Mouse (Mus musculus) right cerebral cortex, adult 18-20 months (tissue): ENCODE data around the gene Gja4.

Source experiments
- DNase-seq: peaks from one replicate; pipeline ENCODE4 v3.0.0; 2022; ENCODE audit warnings: mixed read lengths

Gene Gja4

DNA sequence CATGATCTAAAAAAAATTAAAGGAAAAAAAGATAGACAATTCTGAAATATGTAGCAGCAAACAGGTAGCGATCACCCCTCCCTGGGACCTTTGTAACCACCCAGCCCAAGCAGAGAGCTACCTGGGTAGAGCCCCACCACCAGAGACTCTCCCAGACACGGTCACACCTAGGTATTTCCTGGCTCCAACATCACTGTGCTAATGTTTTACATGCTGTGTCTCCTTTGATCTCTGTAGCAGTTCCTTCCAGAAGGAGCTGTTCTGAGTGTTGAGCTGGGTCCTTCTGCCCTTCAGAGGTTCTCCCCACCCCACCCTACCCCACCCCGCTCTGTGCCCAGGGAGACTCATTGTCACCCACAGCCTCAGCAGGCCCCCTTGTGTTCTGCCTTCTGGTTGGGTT lies 9.8 kb upstream of the Gja4 start:
- no peak for DNase-seq

DNA sequence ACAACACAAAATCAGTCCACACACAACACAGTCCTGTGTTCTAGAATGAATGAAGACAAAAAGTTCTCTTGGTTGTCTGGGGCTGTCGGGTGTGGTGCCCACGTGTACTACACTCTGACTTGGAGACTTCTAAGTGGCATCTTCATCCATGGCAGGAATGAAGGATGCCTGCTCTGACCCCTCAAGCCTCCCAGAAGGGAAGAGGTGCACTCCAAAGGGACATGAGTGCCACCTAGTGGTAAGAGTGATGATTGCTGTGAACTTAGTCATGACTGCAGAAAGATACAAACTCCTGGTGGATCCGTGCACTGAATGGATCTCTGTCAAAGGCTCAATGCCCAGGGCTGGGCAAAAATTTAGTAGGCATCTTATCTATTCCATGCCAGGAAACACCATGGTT lies 5.8 kb upstream of the Gja4 start:
- peak; percentile 60 for DNase-seq

DNA sequence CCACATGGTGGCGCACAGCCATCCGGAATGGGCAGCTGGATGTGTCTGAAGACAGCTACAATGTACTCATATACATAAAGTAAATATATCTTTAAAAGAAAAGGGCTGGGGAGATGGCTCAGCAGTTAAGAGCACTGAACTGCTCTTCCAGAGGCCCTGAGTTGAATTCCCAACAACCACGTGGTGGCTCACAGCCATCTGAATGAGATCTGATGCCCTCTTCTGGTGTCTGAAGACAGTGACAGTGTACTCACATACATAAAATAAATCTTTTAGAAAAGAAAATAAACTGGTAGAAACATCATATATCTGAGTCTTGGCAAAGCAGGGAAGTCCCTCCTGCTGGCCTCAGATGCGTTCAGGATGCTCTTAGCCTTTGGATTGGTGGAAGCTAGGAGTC lies 3.3 kb upstream of the Gja4 start:
- no peak for DNase-seq

DNA sequence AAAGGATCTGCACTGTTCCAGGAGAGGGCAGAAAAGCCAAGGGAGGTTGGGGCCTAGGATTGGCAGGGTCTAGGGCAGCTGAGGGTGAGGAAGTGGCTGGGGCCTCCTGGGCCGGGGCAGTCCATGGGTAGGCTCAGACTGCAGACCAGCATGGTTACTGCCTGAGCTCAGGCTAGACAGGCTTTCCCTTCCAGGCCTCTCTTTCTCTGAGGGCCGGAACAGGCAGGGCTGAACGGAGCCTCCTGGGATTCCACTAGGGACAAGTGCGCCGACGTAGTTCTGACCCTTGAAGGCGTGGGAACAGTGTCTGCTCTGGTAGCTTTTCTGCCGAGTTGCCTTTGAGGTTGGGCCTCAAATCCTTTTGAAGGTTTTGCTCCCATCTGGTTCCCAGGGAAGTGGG lies 1.9 kb upstream of the Gja4 start:
- no peak for DNase-seq

DNA sequence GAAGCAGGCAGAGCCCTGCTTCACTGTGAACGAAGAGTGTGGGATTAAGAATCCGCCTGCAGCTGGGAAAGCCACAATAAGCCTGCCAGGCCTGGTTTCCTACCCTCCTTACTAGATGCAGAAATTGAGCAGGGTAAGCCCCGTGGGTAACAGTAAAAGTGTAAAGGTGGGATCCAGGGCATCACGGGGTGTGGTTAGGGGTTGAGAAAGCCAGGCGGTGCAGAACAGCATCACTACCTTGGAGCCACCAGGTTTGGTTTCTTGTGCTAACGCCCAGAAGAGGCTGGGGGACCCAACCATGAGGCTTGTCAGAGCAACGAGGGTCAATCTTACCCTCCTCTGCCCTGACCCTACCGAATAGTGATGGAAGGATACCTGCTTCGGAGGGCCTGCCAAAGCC lies 746 bp upstream of the Gja4 start:
- DNase-seq = no peak

DNA sequence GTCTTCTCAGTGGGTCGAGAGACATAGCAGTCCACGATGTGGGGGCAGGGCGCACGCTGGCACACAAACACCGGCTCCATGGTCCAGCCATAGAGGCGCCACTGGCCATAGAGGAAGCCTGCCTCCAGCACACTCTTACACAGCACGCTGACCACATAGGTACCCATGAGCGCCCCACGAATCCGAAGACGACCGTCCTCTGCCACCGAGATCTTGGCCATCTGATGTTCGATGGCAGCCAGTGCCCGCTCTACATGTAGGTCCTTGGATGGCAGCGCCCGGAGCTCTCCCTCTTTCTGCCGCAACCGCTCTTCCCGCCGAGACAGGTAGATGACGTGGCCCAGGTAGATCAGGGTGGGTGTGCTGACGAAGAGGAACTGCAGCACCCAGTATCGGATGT lies 1.5 kb downstream of the Gja4 start:
- DNase-seq = no peak

DNA sequence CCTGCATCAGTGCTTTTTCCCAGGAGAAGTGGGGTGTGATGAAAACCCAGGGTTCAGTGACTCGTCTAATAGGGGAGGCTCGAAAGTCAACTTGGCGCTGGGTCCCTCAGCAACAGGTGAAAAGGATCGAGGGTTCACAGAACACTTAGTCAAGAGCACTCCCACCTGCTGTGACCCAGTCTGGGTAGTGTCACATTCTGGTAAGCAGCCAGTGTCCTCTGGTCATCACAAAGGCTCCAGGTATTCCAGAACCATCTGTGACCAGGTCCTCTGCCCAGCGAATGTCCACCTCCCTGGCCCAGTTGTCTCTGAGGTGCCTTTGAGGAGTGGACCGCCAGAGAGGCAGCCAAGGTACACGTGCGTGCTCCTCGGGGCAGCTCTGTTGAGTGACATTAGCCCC lies 2.3 kb downstream of the Gja4 start:
- no peak for DNase-seq

DNA sequence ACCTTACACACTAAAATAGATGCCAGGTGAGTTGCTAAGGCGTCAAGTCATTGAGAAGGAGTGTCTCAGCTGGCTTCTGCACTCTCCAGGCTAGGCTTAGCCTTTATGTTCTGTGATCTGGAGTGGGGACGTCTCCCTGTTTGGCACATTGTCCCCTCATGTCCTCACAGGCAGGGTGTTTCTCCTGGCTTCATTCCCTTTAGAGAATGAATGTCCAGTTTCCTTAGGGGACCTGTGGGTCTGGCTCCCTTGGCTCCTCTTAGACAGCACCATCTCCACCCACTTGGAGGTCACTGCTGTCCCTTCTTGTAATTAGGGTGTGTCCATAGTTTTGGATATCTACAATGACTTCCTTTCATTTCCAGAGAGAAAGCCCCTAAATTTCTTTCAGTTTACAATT lies 6.9 kb downstream of the Gja4 start:
- no peak for DNase-seq

DNA sequence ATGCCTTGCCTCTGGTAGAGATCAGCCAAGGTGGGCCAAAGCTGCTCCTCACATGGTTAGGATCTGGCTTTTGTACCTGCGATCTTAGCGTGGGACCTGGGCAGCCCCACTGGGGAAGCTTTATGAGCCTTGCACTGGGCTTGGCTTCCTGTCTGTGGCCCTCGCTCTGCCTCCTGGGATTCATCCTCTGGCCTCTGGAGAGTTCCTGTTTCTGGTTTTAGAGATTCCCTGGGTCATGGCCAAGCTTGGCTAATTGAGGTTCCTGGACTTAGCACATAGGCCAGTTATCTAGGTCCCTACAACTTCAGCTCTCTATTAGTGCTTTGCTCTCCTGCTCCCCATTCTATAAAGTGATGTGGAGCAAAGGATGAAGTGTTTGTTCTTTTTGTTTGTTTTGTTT lies 10.0 kb downstream of the Gja4 start:
- DNase-seq = no peak

DNA sequence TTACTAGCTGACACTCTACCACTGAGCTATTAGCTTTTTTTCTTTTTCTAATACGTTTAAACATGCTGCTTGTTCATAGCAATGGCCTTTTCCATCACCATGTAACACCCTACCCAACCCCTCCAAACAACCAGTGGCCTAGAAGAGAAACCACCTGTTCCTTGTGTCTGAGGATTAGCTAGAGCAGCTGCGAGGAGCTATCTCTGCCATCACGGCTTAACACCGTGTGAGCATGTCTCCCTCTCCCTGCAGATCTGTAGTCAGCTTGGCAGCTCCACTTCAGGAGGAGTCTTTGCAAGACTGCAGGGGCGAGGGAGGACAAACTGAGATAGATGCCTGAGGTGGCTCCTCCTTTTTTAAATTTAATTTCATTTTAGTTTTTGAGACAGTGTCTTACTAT lies 13.3 kb downstream of the Gja4 start:
- no peak for DNase-seq

DNA sequence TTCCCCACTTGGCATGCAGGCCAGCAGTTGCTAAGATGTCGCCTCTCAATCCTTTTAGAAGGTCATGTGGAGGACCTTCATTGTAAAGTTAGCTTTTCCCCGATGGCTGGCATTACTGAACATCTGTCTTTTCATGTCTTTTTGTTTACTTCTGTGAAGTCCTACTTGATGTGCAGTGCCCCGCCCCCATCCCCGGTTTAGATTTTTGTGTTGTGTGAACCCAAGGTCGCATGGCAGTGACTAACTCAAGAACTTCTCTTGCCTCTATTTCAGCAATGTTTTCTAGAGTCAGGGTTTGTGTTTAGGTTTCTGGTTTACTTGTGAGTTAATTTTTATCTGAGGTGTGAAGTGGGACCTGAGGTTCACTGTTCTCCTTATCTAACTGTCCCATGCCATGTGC lies 21.2 kb downstream of the Gja4 start:
- DNase-seq = no peak

DNA sequence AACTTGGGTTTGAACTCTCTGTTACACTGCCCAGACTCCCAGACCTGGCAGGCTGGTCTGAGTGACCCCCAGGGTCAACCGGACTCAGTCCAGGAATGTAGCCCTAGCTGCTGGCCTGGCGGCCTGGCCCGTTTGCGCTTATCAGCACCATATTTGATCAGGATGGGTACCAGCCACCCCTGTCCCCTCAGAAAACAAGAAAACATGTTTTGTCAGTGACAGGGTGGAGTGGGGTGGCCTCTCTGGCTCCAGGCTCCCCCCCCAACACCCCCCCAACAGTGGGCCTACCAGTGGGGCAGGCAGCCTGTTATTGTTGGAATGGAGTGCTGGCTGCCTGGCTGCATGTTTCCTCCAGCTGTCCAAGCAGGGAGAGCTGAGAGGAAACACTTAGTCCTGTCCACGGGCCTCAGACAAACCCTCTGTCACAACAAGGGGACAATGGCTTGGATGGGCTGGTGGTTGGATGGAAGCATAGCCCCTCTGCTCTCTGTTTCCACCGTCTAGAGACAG lies 24.7 kb downstream of the Gja4 start:
- DNase-seq = no peak

DNA sequence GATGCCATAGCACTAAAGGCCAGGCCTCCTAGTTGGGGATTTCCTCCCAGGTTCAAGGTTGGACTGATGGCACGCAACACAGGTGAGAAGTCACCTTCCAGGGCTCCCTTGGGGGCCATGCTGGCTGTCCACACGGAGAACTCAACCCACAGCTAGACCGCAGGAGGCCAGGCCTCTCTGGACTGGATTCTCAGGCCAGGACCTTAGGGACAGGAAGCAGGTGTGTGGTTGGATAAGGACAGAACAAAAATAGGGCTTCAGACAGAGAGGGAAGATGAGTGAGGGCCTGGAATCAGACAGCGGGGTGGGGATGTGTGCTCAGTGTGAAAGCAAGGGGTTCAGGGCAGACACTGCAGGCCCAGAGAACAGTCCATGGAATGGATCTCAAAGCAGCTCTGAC lies 26.9 kb downstream of the Gja4 start:
- no peak for DNase-seq

DNA sequence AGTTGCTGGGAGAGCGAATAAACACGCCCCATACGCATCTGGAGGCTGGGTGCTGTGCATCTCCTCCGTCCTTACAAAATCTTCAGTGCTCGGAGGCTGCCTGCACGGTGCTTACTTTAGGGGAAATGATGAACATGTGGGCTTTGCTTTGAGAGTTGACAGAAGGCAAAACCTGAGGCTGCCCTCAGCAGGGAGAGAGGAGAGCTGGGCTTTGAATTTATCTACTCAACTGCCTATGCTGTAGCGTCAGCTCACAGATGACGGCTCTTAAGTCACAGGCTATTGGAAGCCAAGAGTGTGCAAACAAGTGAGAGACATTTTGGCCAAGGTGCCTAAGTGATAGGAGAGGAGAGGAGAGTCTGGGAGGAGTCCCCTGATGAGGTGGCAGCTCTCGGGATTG lies 34.6 kb downstream of the Gja4 start:
- DNase-seq = no peak

DNA sequence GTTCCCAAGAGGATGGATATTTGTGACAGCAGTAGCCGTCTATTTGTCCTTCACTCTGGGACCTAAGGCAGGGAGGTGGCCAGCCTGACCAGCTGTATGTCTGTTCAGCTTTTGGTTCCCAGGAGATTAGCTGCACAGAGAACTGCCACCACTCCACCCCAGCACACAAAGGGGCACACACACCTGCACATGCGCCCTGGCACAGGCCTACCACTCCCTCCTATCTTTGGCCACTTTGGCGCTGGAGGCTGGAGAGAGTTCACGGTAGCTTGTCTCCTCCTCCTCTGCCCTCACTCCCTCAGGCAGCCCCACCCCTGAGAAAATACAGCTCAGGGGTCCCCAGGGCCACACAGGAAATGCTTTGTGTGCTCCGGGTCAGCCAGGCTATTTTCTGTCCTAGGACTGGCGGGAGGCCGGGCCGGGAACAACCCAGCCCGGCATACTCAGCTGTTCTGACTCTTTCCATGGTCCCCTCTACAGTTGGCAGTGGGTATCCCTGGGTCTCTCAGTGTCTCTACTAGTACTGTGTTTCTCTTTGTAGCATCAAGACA lies 35.3 kb downstream of the Gja4 start:
- no peak for DNase-seq

DNA sequence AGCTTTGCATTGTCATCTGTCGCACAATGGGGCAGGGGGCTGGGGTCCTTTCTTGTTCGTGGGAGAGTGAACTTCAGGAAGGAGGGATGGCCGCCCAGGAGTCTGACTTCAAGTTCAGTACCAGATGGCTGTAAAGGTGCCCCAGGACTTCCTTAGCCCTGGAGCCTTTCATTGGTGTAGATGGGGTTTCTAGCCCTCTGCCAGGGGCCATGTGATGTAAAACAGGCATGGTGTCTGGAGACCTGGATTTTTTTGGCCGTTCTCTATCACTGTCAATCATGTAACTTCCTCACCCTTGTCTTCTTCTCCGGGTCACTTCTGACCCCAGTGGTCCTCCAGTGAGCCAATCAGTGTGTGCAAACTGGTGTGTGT lies 49.7 kb downstream of the Gja4 start:
- no peak for DNase-seq

DNA sequence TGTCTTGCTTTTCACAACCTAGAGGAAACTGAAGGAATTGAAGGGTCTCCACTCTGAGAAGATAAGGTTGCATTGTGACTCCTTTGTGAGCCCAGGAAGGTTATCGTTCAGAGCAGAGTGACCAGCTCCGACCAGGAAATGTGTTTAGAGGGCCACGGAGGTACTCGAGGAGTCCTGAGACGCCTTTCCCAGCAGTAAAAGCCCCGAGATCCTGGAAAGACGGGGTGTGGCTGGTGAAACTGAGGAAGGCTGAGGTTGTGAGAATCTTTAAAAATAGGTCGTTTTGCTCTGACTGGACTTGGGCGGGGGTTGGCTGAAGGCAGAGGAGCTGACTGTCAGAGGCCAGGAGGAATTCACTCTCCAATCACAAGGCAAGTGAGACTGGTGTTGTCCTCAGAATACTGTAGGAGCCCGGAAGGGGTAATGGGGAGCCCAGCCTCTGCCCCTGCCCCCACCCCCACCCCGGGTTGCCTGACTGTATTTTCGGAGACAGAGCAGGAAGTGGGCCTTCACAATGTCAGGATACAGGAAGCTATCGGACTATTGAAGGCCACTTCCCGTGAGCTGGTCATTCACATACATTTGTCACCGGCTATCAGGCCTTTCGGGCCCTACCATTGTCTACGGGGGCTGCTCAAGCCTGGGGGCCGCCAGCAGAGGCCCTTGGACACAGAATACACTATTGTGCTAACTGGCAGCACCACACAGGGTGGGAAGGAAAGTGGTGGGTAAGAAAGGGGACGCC lies 50.2 kb downstream of the Gja4 start:
- no peak for DNase-seq

DNA sequence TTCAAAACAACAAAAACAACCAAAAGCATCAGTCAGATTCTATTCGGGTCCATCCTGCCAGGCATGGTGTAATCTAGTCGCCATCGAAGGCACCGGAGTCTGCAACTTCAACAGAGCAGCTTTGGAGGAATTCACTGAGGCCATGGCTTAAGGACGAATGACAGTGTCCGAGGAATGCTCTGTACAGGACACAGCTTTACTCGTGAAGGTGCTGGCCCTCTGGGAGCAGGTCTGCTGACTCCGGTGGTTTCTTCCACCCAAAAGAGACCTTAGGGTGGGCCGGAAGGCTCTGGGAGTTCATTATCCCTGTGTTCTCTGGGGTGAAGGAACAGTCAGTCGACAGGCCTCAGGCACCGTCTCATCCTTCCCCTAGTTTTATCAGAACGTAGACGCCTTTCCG lies 52.2 kb downstream of the Gja4 start:
- DNase-seq = no peak
